Mouse (Mus musculus): ENCODE data around the gene Gm21981. TPM values are rescaled to one million over a fixed set of nuclear protein-coding genes. Genes with fewer than 3 reads are reported as not detected.
A peak's percentile ranks its signal among the peaks of the same experiment; 100 is the strongest.

Gm21981 gene
- total RNA-seq, 1 experiment = 0.36 TPM

DNA sequence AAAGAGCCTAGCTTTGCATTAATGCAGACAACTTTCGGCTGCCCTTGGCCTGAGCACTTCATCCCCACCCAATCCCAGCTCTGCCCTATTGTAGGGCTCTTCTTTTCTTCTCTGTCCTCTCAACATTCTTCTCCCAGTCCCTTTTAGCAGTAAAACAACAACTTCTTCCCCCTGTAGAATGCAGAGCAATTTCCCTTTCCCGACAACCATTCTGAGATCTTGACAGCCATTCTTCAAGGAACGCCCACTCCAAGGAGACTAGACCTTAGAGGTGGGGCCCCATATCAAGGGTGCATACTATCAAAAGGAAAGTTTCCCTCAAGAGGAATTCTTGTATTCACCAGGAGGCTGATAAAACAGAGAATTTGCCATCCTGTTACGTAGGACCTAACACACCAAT is 45.3 kb downstream of the Gm21981 start:
- Histone ChIP-seq H3K9me3 (ENCODE audit: control insufficient read depth, insufficient read depth, low read depth, low read length) (no peaks in the 10 kb centered on the region), H3K4me3 (ENCODE audit: insufficient read depth in 1 of 2, low read depth in 1 of 2, low read length in 2 of 2, poor library complexity in 1 of 2, severe bottlenecking in 1 of 2) (no peak overlapping the region), H3K36me3 (ENCODE audit: control insufficient read depth, insufficient read depth, low read length, poor library complexity, severe bottlenecking) (no peaks in the 10 kb centered on the region), H3K9ac (ENCODE audit: insufficient read depth, low read depth, low read length, poor library complexity, severe bottlenecking) (no peak overlapping the region), H3K4me1 (ENCODE audit: control insufficient read depth in 2 of 2, insufficient read depth in 2 of 2, low read length in 2 of 2, poor library complexity in 1 of 2) (peaks cover 3% of the 10 kb centered on the region in 2 experiments; a peak in 1 of 4 replicates), H3K27ac (ENCODE audit: insufficient read depth, low read depth, low read length, poor library complexity, severe bottlenecking) (peak overlapping the region; percentile 27; the same call in 1 of the 2 replicates)
- peak; percentile 56 for DNase-seq (ENCODE audit: low read depth, low spot score)
- in situ Hi-C loops (cut with MboI; ENCODE audit: low sequenced_read_pairs in 2 of 2, unreplicated experiment in 2 of 2) = no loop called here
- no peak for TF ChIP-seq ZC3H11A (IDR thresholded peaks at IDR 0.05; ENCODE audit: borderline replicate concordance, low read depth, low read length)
- no peak for TF ChIP-seq MAFK (IDR thresholded peaks at IDR 0.05; ENCODE audit: insufficient read depth, low read depth, low read length)
- no peak for TF ChIP-seq HCFC1 (IDR thresholded peaks at IDR 0.05; ENCODE audit: borderline replicate concordance, insufficient read depth, low read length)
- no peak for TF ChIP-seq CHD2 (IDR thresholded peaks at IDR 0.05; ENCODE audit: low read depth, low read length)
- no peak for TF ChIP-seq ZNF384 (IDR thresholded peaks at IDR 0.05; ENCODE audit: low read depth, low read length)

DNA sequence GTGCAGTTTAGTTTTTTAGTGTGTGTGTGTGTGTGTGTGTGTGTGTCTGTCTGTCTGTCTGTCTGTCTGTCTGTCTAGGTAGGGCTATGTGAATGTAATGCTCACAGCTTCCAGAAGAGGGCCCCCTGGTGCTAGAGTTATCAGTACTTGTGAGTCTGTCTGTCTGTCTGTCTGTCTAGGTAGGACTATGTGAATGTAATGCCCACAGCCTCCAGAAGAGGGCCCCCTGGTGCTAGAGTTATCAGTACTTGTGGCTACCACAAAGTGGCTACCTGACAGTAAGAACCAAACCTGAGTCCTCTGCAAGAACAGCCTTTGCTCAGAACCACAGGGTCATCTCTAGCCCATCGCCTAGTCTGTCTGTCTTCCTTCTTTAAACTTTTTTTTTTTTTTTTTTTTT is 47.6 kb downstream of the Gm21981 start:
- H3K4me3 ChIP-seq (ENCODE audit: insufficient read depth in 1 of 2, low read depth in 1 of 2, low read length in 2 of 2, poor library complexity in 1 of 2, severe bottlenecking in 1 of 2) = no peak overlapping the region
- peak; percentile 93 for DNase-seq (ENCODE audit: low read depth, low spot score)
- no peaks in the 10 kb centered on the region for H3K36me3 ChIP-seq (ENCODE audit: control insufficient read depth, insufficient read depth, low read length, poor library complexity, severe bottlenecking)
- H3K9me3 ChIP-seq (ENCODE audit: control insufficient read depth, insufficient read depth, low read depth, low read length) = no peaks in the 10 kb centered on the region
- no peak overlapping the region for H3K9ac ChIP-seq (ENCODE audit: insufficient read depth, low read depth, low read length, poor library complexity, severe bottlenecking)
- TF ChIP-seq CHD2 (IDR thresholded peaks at IDR 0.05; ENCODE audit: low read depth, low read length) = no peak
- peak; percentile 46; the same call in 1 of the 2 replicates for TF ChIP-seq ZC3H11A (IDR thresholded peaks at IDR 0.05; ENCODE audit: borderline replicate concordance, low read depth, low read length)
- peak; percentile 94 for TF ChIP-seq ZNF384 (IDR thresholded peaks at IDR 0.05; ENCODE audit: low read depth, low read length)
- in situ Hi-C loops (cut with MboI; ENCODE audit: low sequenced_read_pairs in 2 of 2, unreplicated experiment in 2 of 2) = no loop called here
- no peak overlapping the region for H3K27ac ChIP-seq (ENCODE audit: insufficient read depth, low read depth, low read length, poor library complexity, severe bottlenecking)
- peaks cover 3% of the 10 kb centered on the region in 2 experiments; a peak in 1 of 4 replicates for H3K4me1 ChIP-seq (ENCODE audit: control insufficient read depth in 2 of 2, insufficient read depth in 2 of 2, low read length in 2 of 2, poor library complexity in 1 of 2)

DNA sequence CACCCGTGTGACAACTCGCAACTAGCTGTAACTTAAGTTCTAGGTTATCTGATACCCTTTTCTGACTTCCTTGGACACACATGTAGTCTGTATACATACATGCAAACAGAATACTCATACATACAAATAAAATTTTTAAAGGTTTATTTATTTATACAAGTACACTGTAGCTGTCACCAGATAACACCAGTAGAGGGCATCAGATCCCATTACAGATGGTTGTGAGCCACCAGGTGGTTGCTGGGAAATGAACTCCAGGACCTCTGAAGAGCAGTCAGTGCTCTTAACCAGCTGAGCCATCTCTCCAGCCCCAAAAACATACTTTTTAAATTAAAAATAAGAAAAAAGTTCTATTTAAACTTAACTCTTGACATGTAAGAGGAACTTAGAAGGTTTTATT is 51.3 kb downstream of the Gm21981 start:
- no peaks in the 10 kb centered on the region for H3K36me3 ChIP-seq (ENCODE audit: control insufficient read depth, insufficient read depth, low read length, poor library complexity, severe bottlenecking)
- H3K4me1 ChIP-seq (ENCODE audit: control insufficient read depth in 2 of 2, insufficient read depth in 2 of 2, low read length in 2 of 2, poor library complexity in 1 of 2) = 0 out of 4 replicates have a peak, but pooled peaks cover 0 to 3% of the 10 kb centered on the region in 2 experiments
- no peak for TF ChIP-seq CHD2 (IDR thresholded peaks at IDR 0.05; ENCODE audit: low read depth, low read length)
- TF ChIP-seq MAFK (IDR thresholded peaks at IDR 0.05; ENCODE audit: insufficient read depth, low read depth, low read length) = no peak
- TF ChIP-seq ZC3H11A (IDR thresholded peaks at IDR 0.05; ENCODE audit: borderline replicate concordance, low read depth, low read length) = no peak
- no peak for TF ChIP-seq HCFC1 (IDR thresholded peaks at IDR 0.05; ENCODE audit: borderline replicate concordance, insufficient read depth, low read length)
- TF ChIP-seq ZNF384 (IDR thresholded peaks at IDR 0.05; ENCODE audit: low read depth, low read length) = no peak
- no peaks in the 10 kb centered on the region for H3K9me3 ChIP-seq (ENCODE audit: control insufficient read depth, insufficient read depth, low read depth, low read length)
- no peak overlapping the region for H3K4me3 ChIP-seq (ENCODE audit: insufficient read depth in 1 of 2, low read depth in 1 of 2, low read length in 2 of 2, poor library complexity in 1 of 2, severe bottlenecking in 1 of 2)
- DNase-seq (ENCODE audit: low read depth, low spot score) = no peak
- in situ Hi-C loops (cut with MboI; ENCODE audit: low sequenced_read_pairs in 2 of 2, unreplicated experiment in 2 of 2) = no loop called here
- H3K27ac ChIP-seq (ENCODE audit: insufficient read depth, low read depth, low read length, poor library complexity, severe bottlenecking) = no peak overlapping the region
- no peak overlapping the region for H3K9ac ChIP-seq (ENCODE audit: insufficient read depth, low read depth, low read length, poor library complexity, severe bottlenecking)

Other genes with a start within 250 kb of the Gm21981 start
- 40.0 and 58.6 TPM in 2 replicates for gene Taf8, start 192.2 kb downstream of the Gm21981 start, total RNA-seq (2012; rRNA removed)
- 125 and 131 TPM in 2 replicates for gene Ccnd3, start 189.4 kb downstream of the Gm21981 start, total RNA-seq (2012; rRNA removed)
- gene Bysl, start 83.0 kb downstream of the Gm21981 start, total RNA-seq (2012; rRNA removed) = 51.5 and 51.8 TPM in 2 replicates
- gene Med20, start 82.9 kb downstream of the Gm21981 start, total RNA-seq (2012; rRNA removed) = 43.4 and 46.1 TPM in 2 replicates
- gene Gm20517, start 82.9 kb downstream of the Gm21981 start, total RNA-seq (2012; rRNA removed) = 4.9 and 5.4 TPM in 2 replicates
- 10.0 and 15.5 TPM in 2 replicates for gene Usp49, start 63.8 kb downstream of the Gm21981 start, total RNA-seq (2012; rRNA removed)
- gene Tomm6, start 6.1 kb downstream of the Gm21981 start, total RNA-seq (2012; rRNA removed) = 54.7 and 55.8 TPM in 2 replicates
- 8.4 and 15.9 TPM in 2 replicates for gene Frs3, start 5.4 kb downstream of the Gm21981 start, total RNA-seq (2012; rRNA removed)
- 0.71 and 1.7 TPM in 2 replicates for gene Prickle4, start 281 bp upstream of the Gm21981 start, total RNA-seq (2012; rRNA removed)
- gene Pgc, start 32.4 kb upstream of the Gm21981 start, total RNA-seq (2012; rRNA removed) = 1.7 and 3.7 TPM in 2 replicates
- 21.0 and 33.0 TPM in 2 replicates for gene Tfeb, start 42.6 kb upstream of the Gm21981 start, total RNA-seq (2012; rRNA removed)
- gene Mdfi, start 140.2 kb upstream of the Gm21981 start, total RNA-seq (2012; rRNA removed) = 15.6 and 25.0 TPM in 2 replicates
- 25.2 and 42.4 TPM in 2 replicates for gene Foxp4, start 230.2 kb upstream of the Gm21981 start, total RNA-seq (2012; rRNA removed)

Data from ES-E14 (cell line).